Mouse (Mus musculus): ENCODE results near the gene Tmem88b. TPM values are rescaled to one million over a fixed set of nuclear protein-coding genes. Genes with fewer than 3 reads are reported as not detected.

The Tmem88b gene
- polyA plus RNA-seq, 1 experiment = 0.18 TPM

- peaks cover 34% of the 10 kb centered on the region for H3K36me3 ChIP-seq (ENCODE audit: control insufficient read depth, insufficient read depth)
- TF ChIP-seq USF1 (IDR thresholded peaks at IDR 0.05; ENCODE audit: low read depth) (no peak), CEBPB (IDR thresholded peaks at IDR 0.05; ENCODE audit: low read depth) (no peak), MYOG (IDR thresholded peaks at IDR 0.05; ENCODE audit: control insufficient read depth, extremely low read depth, insufficient read length) (no peak), MYOD1 (IDR thresholded peaks at IDR 0.05; ENCODE audit: control insufficient read depth, insufficient read length, low read depth) (no peak), MAX (IDR thresholded peaks at IDR 0.05) (no peak), FOSL1 (IDR thresholded peaks at IDR 0.05; ENCODE audit: insufficient read depth, low read length, poor library complexity, severe bottlenecking) (no peak), CTCF (IDR thresholded peaks at IDR 0.05; ENCODE audit: control insufficient read depth, insufficient read depth, insufficient read length) (no peak)
- no peak overlapping the region for H3K4me3 ChIP-seq (ENCODE audit: insufficient read depth, poor library complexity, severe bottlenecking)
- no peak overlapping the region for H3ac ChIP-seq (ENCODE audit: control insufficient read depth, insufficient read length, low read depth)
- no peaks in the 10 kb centered on the region for H3K79me3 ChIP-seq (ENCODE audit: low read depth)
- peaks cover 7% of the 10 kb centered on the region for H3K79me2 ChIP-seq (ENCODE audit: control insufficient read depth, insufficient read depth)
- no peaks in the 10 kb centered on the region for H3K27me3 ChIP-seq (ENCODE audit: control insufficient read depth, insufficient read depth, insufficient read length)
Observed at GRCm38 (mm10) chr4:155736421-155736820, 49.3 kb downstream of the Tmem88b start.

- Histone ChIP-seq H3K79me3 (ENCODE audit: low read depth) (no peaks in the 10 kb centered on the region), H3K36me3 (ENCODE audit: control insufficient read depth, insufficient read depth) (peaks cover 32% of the 10 kb centered on the region), H3K4me3 (ENCODE audit: insufficient read depth, poor library complexity, severe bottlenecking) (peak overlapping the region; percentile 45), H3ac (ENCODE audit: control insufficient read depth, insufficient read length, low read depth) (peak overlapping the region; percentile 90), H3K79me2 (ENCODE audit: control insufficient read depth, insufficient read depth) (peaks cover 7% of the 10 kb centered on the region), H3K27me3 (ENCODE audit: control insufficient read depth, insufficient read depth, insufficient read length) (no peaks in the 10 kb centered on the region)
- no peak for TF ChIP-seq CTCF (IDR thresholded peaks at IDR 0.05; ENCODE audit: control insufficient read depth, insufficient read depth, insufficient read length)
- TF ChIP-seq MYOG (IDR thresholded peaks at IDR 0.05; ENCODE audit: control insufficient read depth, extremely low read depth, insufficient read length) = no peak
- TF ChIP-seq MAX (IDR thresholded peaks at IDR 0.05) = no peak
- no peak for TF ChIP-seq CEBPB (IDR thresholded peaks at IDR 0.05; ENCODE audit: low read depth)
- no peak for TF ChIP-seq USF1 (IDR thresholded peaks at IDR 0.05; ENCODE audit: low read depth)
Observed at GRCm38 (mm10) chr4:155735788-155736187, 49.9 kb downstream of the Tmem88b start.

GRCm38 (mm10) chr4:155734951-155735702, 50.5 kb downstream of the Tmem88b start:
- Histone ChIP-seq H3K36me3 (ENCODE audit: control insufficient read depth, insufficient read depth) (peaks cover 31% of the 10 kb centered on the region), H3K4me3 (ENCODE audit: insufficient read depth, poor library complexity, severe bottlenecking) (peak overlapping the region; percentile 45), H3K79me2 (ENCODE audit: control insufficient read depth, insufficient read depth) (peaks cover 7% of the 10 kb centered on the region), H3K27me3 (ENCODE audit: control insufficient read depth, insufficient read depth, insufficient read length) (no peaks in the 10 kb centered on the region), H3ac (ENCODE audit: control insufficient read depth, insufficient read length, low read depth) (peak overlapping the region; percentile 90), H3K79me3 (ENCODE audit: low read depth) (no peaks in the 10 kb centered on the region)
- TF ChIP-seq MYOG (IDR thresholded peaks at IDR 0.05; ENCODE audit: control insufficient read depth, extremely low read depth, insufficient read length) (no peak), FOSL1 (IDR thresholded peaks at IDR 0.05; ENCODE audit: insufficient read depth, low read length, poor library complexity, severe bottlenecking) (no peak), MYOD1 (IDR thresholded peaks at IDR 0.05; ENCODE audit: control insufficient read depth, insufficient read length, low read depth) (no peak), USF1 (IDR thresholded peaks at IDR 0.05; ENCODE audit: low read depth) (no peak), CEBPB (IDR thresholded peaks at IDR 0.05; ENCODE audit: low read depth) (no peak), MAX (IDR thresholded peaks at IDR 0.05) (no peak), CTCF (IDR thresholded peaks at IDR 0.05; ENCODE audit: control insufficient read depth, insufficient read depth, insufficient read length) (no peak)

- Histone ChIP-seq H3K79me2 (ENCODE audit: control insufficient read depth, insufficient read depth) (peaks cover 7% of the 10 kb centered on the region), H3K27me3 (ENCODE audit: control insufficient read depth, insufficient read depth, insufficient read length) (no peaks in the 10 kb centered on the region), H3ac (ENCODE audit: control insufficient read depth, insufficient read length, low read depth) (peak within 1 kb of the TSS; percentile 90), H3K36me3 (ENCODE audit: control insufficient read depth, insufficient read depth) (peaks cover 37% of the 10 kb centered on the region), H3K4me3 (ENCODE audit: insufficient read depth, poor library complexity, severe bottlenecking) (peak within 1 kb of the TSS; percentile 45), H3K79me3 (ENCODE audit: low read depth) (no peaks in the 10 kb centered on the region)
- TF ChIP-seq CTCF (IDR thresholded peaks at IDR 0.05; ENCODE audit: control insufficient read depth, insufficient read depth, insufficient read length) (no peak), MYOG (IDR thresholded peaks at IDR 0.05; ENCODE audit: control insufficient read depth, extremely low read depth, insufficient read length) (no peak), CEBPB (IDR thresholded peaks at IDR 0.05; ENCODE audit: low read depth) (no peak), MYOD1 (IDR thresholded peaks at IDR 0.05; ENCODE audit: control insufficient read depth, insufficient read length, low read depth) (no peak), USF1 (IDR thresholded peaks at IDR 0.05; ENCODE audit: low read depth) (no peak)
Observed at GRCm38 (mm10) chr4:155734350-155734941, 51.2 kb downstream of the Tmem88b start, which contains the start of gene Tmem240. TSS of gene Tmem240 (plus strand) at chr4:155734800.

- Histone ChIP-seq H3K79me3 (ENCODE audit: low read depth) (no peaks in the 10 kb centered on the region), H3K4me3 (ENCODE audit: insufficient read depth, poor library complexity, severe bottlenecking) (no peak overlapping the region), H3K79me2 (ENCODE audit: control insufficient read depth, insufficient read depth) (peaks cover 7% of the 10 kb centered on the region), H3K27me3 (ENCODE audit: control insufficient read depth, insufficient read depth, insufficient read length) (no peaks in the 10 kb centered on the region), H3K36me3 (ENCODE audit: control insufficient read depth, insufficient read depth) (peaks cover 40% of the 10 kb centered on the region), H3ac (ENCODE audit: control insufficient read depth, insufficient read length, low read depth) (peak overlapping the region; percentile 24)
- TF ChIP-seq MYOG (IDR thresholded peaks at IDR 0.05; ENCODE audit: control insufficient read depth, extremely low read depth, insufficient read length) (no peak), CEBPB (IDR thresholded peaks at IDR 0.05; ENCODE audit: low read depth) (no peak), USF1 (IDR thresholded peaks at IDR 0.05; ENCODE audit: low read depth) (no peak), FOSL1 (IDR thresholded peaks at IDR 0.05; ENCODE audit: insufficient read depth, low read length, poor library complexity, severe bottlenecking) (no peak), CTCF (IDR thresholded peaks at IDR 0.05; ENCODE audit: control insufficient read depth, insufficient read depth, insufficient read length) (no peak), MYOD1 (IDR thresholded peaks at IDR 0.05; ENCODE audit: control insufficient read depth, insufficient read length, low read depth) (no peak), MAX (IDR thresholded peaks at IDR 0.05) (no peak)
Observed at GRCm38 (mm10) chr4:155733267-155733666, 52.4 kb downstream of the Tmem88b start.

Small RNAs within 50 kb of the gene (microRNA-seq; reads per million reads assigned to microRNA genes)
- not detected for gene Gm27743 (ENCODE audit: borderline microRNAs expressed)

Other genes starting within 250 kb of the Tmem88b start
- gene Nadk, start 223.5 kb downstream of the Tmem88b start, polyA plus RNA-seq (2012; fragmentation: generic; extraction: Trizol) = 209 TPM
- 6.3 TPM for gene Slc35e2, start 184.5 kb downstream of the Tmem88b start, polyA plus RNA-seq (2012; fragmentation: generic; extraction: Trizol)
- gene Cdk11b, start 161.0 kb downstream of the Tmem88b start, polyA plus RNA-seq (2012; fragmentation: generic; extraction: Trizol) = 40.4 TPM
- not detected for gene Gm10563, start 140.5 kb downstream of the Tmem88b start, polyA plus RNA-seq (2012; fragmentation: generic; extraction: Trizol)
- gene Mmp23, start 132.5 kb downstream of the Tmem88b start, polyA plus RNA-seq (2012; fragmentation: generic; extraction: Trizol) = 4.5 TPM
- 16.2 TPM for gene Mib2, start 116.7 kb downstream of the Tmem88b start, polyA plus RNA-seq (2012; fragmentation: generic; extraction: Trizol)
- 9.0 TPM for gene Fndc10, start 91.5 kb downstream of the Tmem88b start, polyA plus RNA-seq (2012; fragmentation: generic; extraction: Trizol)
- 92.4 TPM for gene Ssu72, start 81.1 kb downstream of the Tmem88b start, polyA plus RNA-seq (2012; fragmentation: generic; extraction: Trizol)
- 0.39 TPM for gene Tmem240, start 51.1 kb downstream of the Tmem88b start, polyA plus RNA-seq (2012; fragmentation: generic; extraction: Trizol)
- 72.9 TPM for gene Atad3a, start 24.8 kb downstream of the Tmem88b start, polyA plus RNA-seq (2012; fragmentation: generic; extraction: Trizol)
- 1.0 TPM for gene Vwa1, start 11.2 kb downstream of the Tmem88b start, polyA plus RNA-seq (2012; fragmentation: generic; extraction: Trizol)
- gene Ankrd65, start 4.6 kb upstream of the Tmem88b start, polyA plus RNA-seq (2012; fragmentation: generic; extraction: Trizol) = not detected
- 262 TPM for gene Mrpl20, start 17.0 kb upstream of the Tmem88b start, polyA plus RNA-seq (2012; fragmentation: generic; extraction: Trizol)
- 18.8 TPM for gene Ccnl2, start 26.6 kb upstream of the Tmem88b start, polyA plus RNA-seq (2012; fragmentation: generic; extraction: Trizol)
- gene Aurkaip1, start 45.4 kb upstream of the Tmem88b start, polyA plus RNA-seq (2012; fragmentation: generic; extraction: Trizol) = 140 TPM
- 38.0 TPM for gene Mxra8, start 53.8 kb upstream of the Tmem88b start, polyA plus RNA-seq (2012; fragmentation: generic; extraction: Trizol)
- 46.6 TPM for gene Dvl1, start 61.5 kb upstream of the Tmem88b start, polyA plus RNA-seq (2012; fragmentation: generic; extraction: Trizol)
- gene Tas1r3, start 77.5 kb upstream of the Tmem88b start, polyA plus RNA-seq (2012; fragmentation: generic; extraction: Trizol) = 0.08 TPM
- 11.8 TPM for gene Cptp, start 83.6 kb upstream of the Tmem88b start, polyA plus RNA-seq (2012; fragmentation: generic; extraction: Trizol)
- 68.4 TPM for gene Ints11, start 83.7 kb upstream of the Tmem88b start, polyA plus RNA-seq (2012; fragmentation: generic; extraction: Trizol)
- 30.7 TPM for gene Pusl1, start 105.9 kb upstream of the Tmem88b start, polyA plus RNA-seq (2012; fragmentation: generic; extraction: Trizol)
- gene Acap3, start 105.9 kb upstream of the Tmem88b start, polyA plus RNA-seq (2012; fragmentation: generic; extraction: Trizol) = 31.0 TPM
- 68.2 TPM for gene Ube2j2, start 158.0 kb upstream of the Tmem88b start, polyA plus RNA-seq (2012; fragmentation: generic; extraction: Trizol)
- gene C1qtnf12, start 176.4 kb upstream of the Tmem88b start, polyA plus RNA-seq (2012; fragmentation: generic; extraction: Trizol) = 2.4 TPM
- gene B3galt6, start 206.8 kb upstream of the Tmem88b start, polyA plus RNA-seq (2012; fragmentation: generic; extraction: Trizol) = 6.6 TPM
- gene Sdf4, start 207.0 kb upstream of the Tmem88b start, polyA plus RNA-seq (2012; fragmentation: generic; extraction: Trizol) = 141 TPM
- gene Tnfrsf4, start 228.0 kb upstream of the Tmem88b start, polyA plus RNA-seq (2012; fragmentation: generic; extraction: Trizol) = 0.54 TPM
- 0.30 TPM for gene Tnfrsf18, start 240.3 kb upstream of the Tmem88b start, polyA plus RNA-seq (2012; fragmentation: generic; extraction: Trizol)